Mouse (Mus musculus): ENCODE measurements at regions not wholly inside any gene's neighbourhood (a gene's known extent, or its start where the extent isn't known, plus 50 kb on each side); places are given as distances from the start of the nearest gene placed in this dataset.

- peak overlapping the region; percentile 70 for H3K27ac ChIP-seq (replicated peaks; ENCODE audit: low read depth, low read length)
- peak; percentile 58 for ATAC-seq (ENCODE audit: low FRiP score, low read depth)
These were observed 85.7 kb downstream of the Vcpkmt start for GRCm38 (mm10) chr12:69497121-69497520.

GRCm38 (mm10) chr12:69496341-69496904, 86.4 kb downstream of the Vcpkmt start:
- no peak for DNase-seq (ENCODE audit: low spot score)

More at GRCm38 (mm10) chr12:69497121-69497520, 85.7 kb downstream of the Vcpkmt start:
- WGBS = 62% methylated on average over 7 of the region's 7 CpGs
- Histone ChIP-seq H3K36me3 (ENCODE audit: control insufficient read depth, insufficient read depth, low read length) (no peaks in the 10 kb centered on the region), H3K4me3 (replicated peaks; ENCODE audit: low read length) (no peak overlapping the region), H3K9ac (ENCODE audit: low read depth, low read length, severe bottlenecking) (no peak overlapping the region), H3K4me1 (ENCODE audit: control insufficient read depth, insufficient read depth, low read length) (peaks cover 28% of the 10 kb centered on the region), H3K27me3 (ENCODE audit: control insufficient read depth, insufficient read depth, low read length) (no peaks in the 10 kb centered on the region), H3K4me2 (replicated peaks; ENCODE audit: low read depth, low read length, severe bottlenecking) (0 out of 2 replicates have a peak overlapping the region, but pooled peaks have one; percentile 7), H3K9me3 (ENCODE audit: control insufficient read depth, low read length) (no peaks in the 10 kb centered on the region)
- no peak for TF ChIP-seq POLR2A (IDR thresholded peaks at IDR 0.05; ENCODE audit: borderline replicate concordance, extremely low read depth, insufficient read depth, insufficient read length)
- DNase-seq (ENCODE audit: low spot score) = peak; percentile 82

GRCm38 (mm10) chr12:69495776-69496175, 87.1 kb downstream of the Vcpkmt start:
- no peak overlapping the region for H3K4me3 ChIP-seq (replicated peaks; ENCODE audit: low read length)
- no peaks in the 10 kb centered on the region for H3K27me3 ChIP-seq (ENCODE audit: control insufficient read depth, insufficient read depth, low read length)
- no peaks in the 10 kb centered on the region for H3K9me3 ChIP-seq (ENCODE audit: control insufficient read depth, low read length)
- H3K4me2 ChIP-seq (replicated peaks; ENCODE audit: low read depth, low read length, severe bottlenecking) = no peak overlapping the region
- no peaks in the 10 kb centered on the region for H3K36me3 ChIP-seq (ENCODE audit: control insufficient read depth, insufficient read depth, low read length)
- peaks cover 14% of the 10 kb centered on the region for H3K4me1 ChIP-seq (ENCODE audit: control insufficient read depth, insufficient read depth, low read length)
- WGBS = 89% methylated on average over 5 of the region's 5 CpGs
- H3K9ac ChIP-seq (ENCODE audit: low read depth, low read length, severe bottlenecking) = no peak overlapping the region
- H3K27ac ChIP-seq (replicated peaks; ENCODE audit: low read depth, low read length) = no peak overlapping the region
- DNase-seq (ENCODE audit: low spot score) = no peak
- no peak for ATAC-seq (ENCODE audit: low FRiP score, low read depth)
- TF ChIP-seq POLR2A (IDR thresholded peaks at IDR 0.05; ENCODE audit: borderline replicate concordance, extremely low read depth, insufficient read depth, insufficient read length) = no peak

More at GRCm38 (mm10) chr12:69496341-69496904, 86.4 kb downstream of the Vcpkmt start:
- Histone ChIP-seq H3K9ac (ENCODE audit: low read depth, low read length, severe bottlenecking) (no peak overlapping the region), H3K9me3 (ENCODE audit: control insufficient read depth, low read length) (no peaks in the 10 kb centered on the region), H3K27ac (replicated peaks; ENCODE audit: low read depth, low read length) (0 out of 2 replicates have a peak overlapping the region, but pooled peaks have one; percentile 70), H3K4me1 (ENCODE audit: control insufficient read depth, insufficient read depth, low read length) (peaks cover 21% of the 10 kb centered on the region), H3K27me3 (ENCODE audit: control insufficient read depth, insufficient read depth, low read length) (no peaks in the 10 kb centered on the region), H3K4me2 (replicated peaks; ENCODE audit: low read depth, low read length, severe bottlenecking) (no peak overlapping the region), H3K4me3 (replicated peaks; ENCODE audit: low read length) (no peak overlapping the region), H3K36me3 (ENCODE audit: control insufficient read depth, insufficient read depth, low read length) (no peaks in the 10 kb centered on the region)
- ATAC-seq (ENCODE audit: low FRiP score, low read depth) = no peak
- 70% methylated on average over 6 of the region's 6 CpGs for WGBS
- TF ChIP-seq POLR2A (IDR thresholded peaks at IDR 0.05; ENCODE audit: borderline replicate concordance, extremely low read depth, insufficient read depth, insufficient read length) = no peak

- H3K27ac ChIP-seq (replicated peaks; ENCODE audit: low read depth, low read length) = no peak overlapping the region
- H3K4me3 ChIP-seq (replicated peaks; ENCODE audit: low read length) = no peak overlapping the region
- no peak for DNase-seq (ENCODE audit: low spot score)
These were observed 88.2 kb downstream of the Vcpkmt start for GRCm38 (mm10) chr12:69494648-69495047.

GRCm38 (mm10) chr12:69489686-69490085, 93.1 kb downstream of the Vcpkmt start:
- no peak for ATAC-seq (ENCODE audit: low FRiP score, low read depth)
- H3K4me1 ChIP-seq (ENCODE audit: control insufficient read depth, insufficient read depth, low read length) = peaks cover 8% of the 10 kb centered on the region

More at GRCm38 (mm10) chr12:69494648-69495047, 88.2 kb downstream of the Vcpkmt start:
- TF ChIP-seq POLR2A (IDR thresholded peaks at IDR 0.05; ENCODE audit: borderline replicate concordance, extremely low read depth, insufficient read depth, insufficient read length) = no peak
- peaks cover 11% of the 10 kb centered on the region for H3K4me1 ChIP-seq (ENCODE audit: control insufficient read depth, insufficient read depth, low read length)
- ATAC-seq (ENCODE audit: low FRiP score, low read depth) = no peak
- no peak overlapping the region for H3K9ac ChIP-seq (ENCODE audit: low read depth, low read length, severe bottlenecking)
- WGBS = 72% methylated on average over 8 of the region's 8 CpGs
- no peaks in the 10 kb centered on the region for H3K36me3 ChIP-seq (ENCODE audit: control insufficient read depth, insufficient read depth, low read length)
- H3K4me2 ChIP-seq (replicated peaks; ENCODE audit: low read depth, low read length, severe bottlenecking) = no peak overlapping the region
- no peaks in the 10 kb centered on the region for H3K9me3 ChIP-seq (ENCODE audit: control insufficient read depth, low read length)
- no peaks in the 10 kb centered on the region for H3K27me3 ChIP-seq (ENCODE audit: control insufficient read depth, insufficient read depth, low read length)

More at GRCm38 (mm10) chr12:69489686-69490085, 93.1 kb downstream of the Vcpkmt start:
- Histone ChIP-seq H3K27me3 (ENCODE audit: control insufficient read depth, insufficient read depth, low read length) (no peaks in the 10 kb centered on the region), H3K4me2 (replicated peaks; ENCODE audit: low read depth, low read length, severe bottlenecking) (no peak overlapping the region), H3K9me3 (ENCODE audit: control insufficient read depth, low read length) (no peaks in the 10 kb centered on the region), H3K36me3 (ENCODE audit: control insufficient read depth, insufficient read depth, low read length) (no peaks in the 10 kb centered on the region), H3K9ac (ENCODE audit: low read depth, low read length, severe bottlenecking) (no peak overlapping the region), H3K4me3 (replicated peaks; ENCODE audit: low read length) (no peak overlapping the region), H3K27ac (replicated peaks; ENCODE audit: low read depth, low read length) (no peak overlapping the region)
- WGBS = 93% methylated on average over 10 of the region's 10 CpGs
- no peak for TF ChIP-seq POLR2A (IDR thresholded peaks at IDR 0.05; ENCODE audit: borderline replicate concordance, extremely low read depth, insufficient read depth, insufficient read length)
- DNase-seq (ENCODE audit: low spot score) = no peak

Measured in limb, embryonic 14.5 days (tissue).